Mouse (Mus musculus): ENCODE measurements around the gene Retreg1.
"Not testable (repeated sequence)": the region's sequence is repeated elsewhere in the genome, so short reads cannot be mapped to it uniquely, and the experiment has no call there.

Gene Retreg1

GRCm38 (mm10) chr15:25946482-25946881, 103.5 kb downstream of the Retreg1 start:
- DNase-seq (ENCODE audit: low read depth, low spot score) = no peak

GRCm38 (mm10) chr15:25947383-25947782, 104.4 kb downstream of the Retreg1 start:
- DNase-seq (ENCODE audit: low read depth, low spot score) = no peak

- DNase-seq (ENCODE audit: low read depth, low spot score) = no peak
These were observed 105.6 kb downstream of the Retreg1 start for GRCm38 (mm10) chr15:25948257-25949223.

GRCm38 (mm10) chr15:25949696-25950095, 106.7 kb downstream of the Retreg1 start:
- DNase-seq (ENCODE audit: low read depth, low spot score) = no peak

- no peak for DNase-seq (ENCODE audit: low read depth, low spot score)
These were observed 107.6 kb downstream of the Retreg1 start for GRCm38 (mm10) chr15:25950584-25950983.

GRCm38 (mm10) chr15:25951037-25951436, 108.1 kb downstream of the Retreg1 start:
- no peak for DNase-seq (ENCODE audit: low read depth, low spot score)

GRCm38 (mm10) chr15:25956001-25956400, 113.0 kb downstream of the Retreg1 start:
- DNase-seq (ENCODE audit: low read depth, low spot score) = no peak

GRCm38 (mm10) chr15:25956422-25957117, 113.6 kb downstream of the Retreg1 start:
- peak; percentile 27 for DNase-seq (ENCODE audit: low read depth, low spot score)

GRCm38 (mm10) chr15:25957651-25958050, 114.7 kb downstream of the Retreg1 start:
- DNase-seq (ENCODE audit: low read depth, low spot score) = no peak

- peak; percentile 50 for DNase-seq (ENCODE audit: low read depth, low spot score)
These were observed 116.4 kb downstream of the Retreg1 start for GRCm38 (mm10) chr15:25959375-25959774.

GRCm38 (mm10) chr15:25960231-25960630, 117.3 kb downstream of the Retreg1 start:
- DNase-seq (ENCODE audit: low read depth, low spot score) = no peak

GRCm38 (mm10) chr15:25966220-25966774, 123.3 kb downstream of the Retreg1 start:
- DNase-seq (ENCODE audit: low read depth, low spot score) = no peak

GRCm38 (mm10) chr15:25971596-25971995, 128.6 kb downstream of the Retreg1 start:
- DNase-seq (ENCODE audit: low read depth, low spot score) = no peak

GRCm38 (mm10) chr15:25972758-25973157, 129.8 kb downstream of the Retreg1 start:
- DNase-seq (ENCODE audit: low read depth, low spot score) = no peak

GRCm38 (mm10) chr15:25974352-25974751, 131.4 kb downstream of the Retreg1 start:
- no peak for DNase-seq (ENCODE audit: low read depth, low spot score)

GRCm38 (mm10) chr15:25975810-25976209, 132.8 kb downstream of the Retreg1 start:
- no peak for DNase-seq (ENCODE audit: low read depth, low spot score)

GRCm38 (mm10) chr15:25983614-25984013, 140.6 kb downstream of the Retreg1 start:
- not testable (repeated sequence) for DNase-seq (ENCODE audit: low read depth, low spot score)

GRCm38 (mm10) chr15:25984067-25984733, 141.2 kb downstream of the Retreg1 start, which contains the start of gene Zfp622:
Gene Zfp622 (plus strand): TSS chr15:25984366.
- peak; percentile 98 for DNase-seq (ENCODE audit: low read depth, low spot score)

GRCm38 (mm10) chr15:25984734-25985492, 141.9 kb downstream of the Retreg1 start:
- peak; percentile 20 for DNase-seq (ENCODE audit: low read depth, low spot score)

GRCm38 (mm10) chr15:25992992-25993727, 150.2 kb downstream of the Retreg1 start:
- DNase-seq (ENCODE audit: low read depth, low spot score) = peak; percentile 69

All from mesoderm, embryonic 11.5 days (tissue).